Mouse (Mus musculus) testis, postnatal 10 days (tissue): ENCODE data around the gene Cmah.
"Not testable (repeated sequence)": the region's sequence is repeated elsewhere in the genome, so short reads cannot be mapped to it uniquely, and the experiment has no call there.

Source experiments
- DNase-seq: peaks from one replicate; pipeline ENCODE4 v3.0.0; 2021; ENCODE audit warnings: low spot score

Cmah gene

GRCm38 (mm10) chr13:24340462-24340861 lies 13.3 kb downstream of the Cmah start:
- no peak for DNase-seq

GRCm38 (mm10) chr13:24342091-24342490 lies 14.9 kb downstream of the Cmah start:
- DNase-seq = no peak

GRCm38 (mm10) chr13:24353004-24353403 lies 25.8 kb downstream of the Cmah start:
- DNase-seq = no peak

DNA sequence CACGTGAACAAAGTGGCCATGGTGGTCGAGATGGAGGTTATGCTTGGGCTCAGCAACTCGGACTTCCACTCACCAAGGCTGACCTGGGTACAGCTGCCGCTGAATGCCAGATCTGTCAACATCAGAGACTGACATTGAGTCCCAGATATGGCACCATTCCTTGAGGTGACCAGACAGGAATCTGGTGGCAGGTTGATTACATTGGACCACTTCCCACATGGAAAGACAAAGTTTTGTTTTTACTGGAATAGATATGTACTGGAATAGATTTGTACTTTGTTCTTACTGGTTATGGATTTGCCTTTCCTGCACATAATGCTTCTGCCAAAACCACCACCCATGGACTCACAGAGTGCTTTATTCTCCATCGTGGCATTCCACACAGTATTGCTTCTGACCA lies 27.5 kb downstream of the Cmah start:
- no peak for DNase-seq

- DNase-seq = no peak
These were observed 32.0 kb downstream of the Cmah start for GRCm38 (mm10) chr13:24359181-24359580.

DNA sequence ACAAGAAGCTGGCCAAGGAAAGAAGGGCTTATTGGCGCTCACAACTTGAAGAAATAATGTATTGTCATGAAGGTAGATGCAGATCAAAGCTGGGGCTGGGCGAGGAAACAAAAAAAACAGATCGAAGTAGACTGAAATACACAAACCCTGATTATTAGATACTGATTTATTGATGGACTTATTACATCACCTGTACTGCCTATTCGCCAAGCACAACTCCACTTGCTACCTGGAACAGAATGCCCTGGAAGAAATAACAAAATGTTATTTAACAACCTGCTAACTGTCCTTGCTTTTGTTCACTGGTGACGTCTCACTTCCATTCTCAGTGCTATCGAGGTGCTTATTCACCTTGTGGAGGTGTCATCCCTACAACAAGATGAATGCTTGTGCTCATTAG lies 38.0 kb downstream of the Cmah start:
- DNase-seq = no peak

- no peak for DNase-seq
These were observed 45.8 kb downstream of the Cmah start for GRCm38 (mm10) chr13:24372893-24373599.

GRCm38 (mm10) chr13:24374606-24375005 lies 47.4 kb downstream of the Cmah start:
- DNase-seq = not testable (repeated sequence)

GRCm38 (mm10) chr13:24375320-24376203 lies 48.4 kb downstream of the Cmah start:
- no peak for DNase-seq

DNA sequence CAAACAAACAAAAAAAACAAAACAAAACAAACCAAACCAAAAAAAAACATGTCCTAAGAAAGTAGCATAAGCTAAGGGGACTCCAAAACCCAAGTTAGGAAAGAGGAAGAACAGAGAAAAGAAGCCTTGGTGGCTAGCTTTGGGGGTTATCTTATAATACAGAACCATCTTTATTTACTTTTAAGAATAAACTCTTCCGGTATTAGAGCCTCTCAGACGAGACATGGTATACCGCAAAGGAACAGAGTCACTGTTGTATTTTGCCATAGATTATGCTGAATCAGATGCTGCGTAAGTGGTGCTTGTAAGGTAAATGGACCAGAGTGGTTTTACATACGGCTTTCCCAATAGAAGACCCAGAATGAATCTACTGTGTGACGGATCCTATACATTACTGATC lies 53.5 kb downstream of the Cmah start:
- DNase-seq = no peak

DNA sequence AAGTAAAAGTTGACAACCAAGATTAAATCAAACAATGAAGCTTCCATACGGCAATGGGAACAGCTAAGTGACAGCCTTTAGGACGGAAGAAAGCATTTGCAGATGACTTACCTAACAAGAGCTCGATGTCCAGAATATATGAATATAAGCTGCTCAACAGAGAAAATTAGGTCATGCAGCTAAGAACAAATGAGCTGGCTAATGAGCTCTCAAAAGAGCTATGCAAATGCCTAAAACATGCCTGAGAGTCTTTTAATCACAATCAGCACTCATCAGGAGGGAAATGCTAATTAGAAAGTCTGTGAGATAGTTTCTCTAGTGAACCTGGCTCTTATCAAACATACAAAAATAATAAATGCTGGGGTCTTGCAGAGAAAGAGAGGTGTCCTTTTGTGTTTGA lies 56.7 kb downstream of the Cmah start:
- no peak for DNase-seq

DNA sequence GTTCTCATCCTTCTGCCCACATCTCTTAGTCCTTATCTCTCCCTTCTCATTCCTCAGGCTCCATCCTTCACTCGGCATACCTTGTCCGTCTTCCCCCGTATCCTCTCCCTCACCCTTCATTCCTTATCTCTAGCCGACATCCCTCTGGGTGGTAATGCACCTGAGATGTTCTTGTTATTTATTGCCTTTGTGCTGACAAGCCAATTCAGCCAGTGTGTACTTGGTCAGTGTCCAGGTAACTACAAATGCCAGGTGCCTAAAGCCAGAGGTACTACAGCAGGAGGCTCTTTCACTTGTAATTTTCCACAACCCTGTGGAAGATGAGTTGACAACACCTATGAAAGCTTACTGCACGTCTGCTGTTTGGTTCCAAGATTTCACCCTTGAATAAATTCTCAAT lies 64.7 kb downstream of the Cmah start:
- no peak for DNase-seq

GRCm38 (mm10) chr13:24392655-24393054 lies 65.5 kb downstream of the Cmah start:
- DNase-seq = no peak

- DNase-seq = no peak
These were observed 65.9 kb downstream of the Cmah start for GRCm38 (mm10) chr13:24393055-24393454.

- DNase-seq = no peak
These were observed 68.6 kb downstream of the Cmah start for GRCm38 (mm10) chr13:24395815-24396214.

- DNase-seq = no peak
These were observed 70.0 kb downstream of the Cmah start for GRCm38 (mm10) chr13:24397181-24397580.

- DNase-seq = no peak
These were observed 71.3 kb downstream of the Cmah start for GRCm38 (mm10) chr13:24398488-24398887.

GRCm38 (mm10) chr13:24401821-24402220 lies 74.6 kb downstream of the Cmah start:
- not testable (repeated sequence) for DNase-seq

DNA sequence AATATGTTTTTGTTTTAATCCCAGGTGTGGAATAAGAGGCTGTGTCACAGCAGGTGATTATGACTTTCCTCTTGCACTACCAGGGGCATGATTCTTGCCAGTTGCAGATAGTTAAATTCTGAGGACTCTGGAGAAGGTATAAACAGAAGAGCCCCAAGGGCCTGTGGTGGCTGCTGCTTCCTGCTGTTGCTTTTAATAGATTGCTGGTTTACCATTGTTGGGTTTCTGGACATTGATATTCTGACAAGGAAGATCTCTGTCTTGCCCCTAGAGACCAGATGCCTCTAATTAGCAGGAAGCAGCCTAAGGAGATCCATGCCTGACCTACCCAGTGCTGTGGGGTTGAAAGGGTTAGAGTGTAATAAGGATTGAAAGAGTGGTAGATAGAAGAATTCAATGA lies 75.8 kb downstream of the Cmah start:
- no peak for DNase-seq

GRCm38 (mm10) chr13:24406847-24407246 lies 79.6 kb downstream of the Cmah start:
- DNase-seq = no peak

DNA sequence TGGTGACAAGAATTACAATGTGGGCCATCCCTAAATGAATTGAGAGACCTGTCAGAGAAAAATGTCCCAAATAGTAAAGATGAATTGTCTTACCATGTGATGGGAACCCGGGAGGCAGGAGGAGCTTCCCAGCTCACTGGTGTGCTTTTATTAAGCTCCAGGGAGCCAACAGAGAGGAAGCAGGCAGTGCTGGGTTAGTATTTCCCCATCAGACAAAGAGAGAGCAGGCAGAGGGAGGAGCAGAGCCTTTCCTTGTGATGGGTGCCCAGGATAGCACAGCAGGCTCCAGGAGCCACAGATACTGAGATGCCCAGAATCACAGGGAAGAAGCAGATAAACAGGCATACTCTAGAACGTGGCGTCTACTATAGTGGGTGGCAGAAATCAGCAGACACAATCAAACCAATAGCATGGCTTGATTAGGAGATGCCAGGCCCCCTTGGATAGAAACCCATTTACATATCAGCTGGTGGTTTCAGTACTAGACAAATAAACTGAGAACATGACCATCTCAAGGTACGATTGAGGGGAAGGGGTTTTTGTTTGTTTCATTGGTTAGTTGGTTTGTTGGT lies 87.5 kb downstream of the Cmah start:
- DNase-seq = no peak

DNA sequence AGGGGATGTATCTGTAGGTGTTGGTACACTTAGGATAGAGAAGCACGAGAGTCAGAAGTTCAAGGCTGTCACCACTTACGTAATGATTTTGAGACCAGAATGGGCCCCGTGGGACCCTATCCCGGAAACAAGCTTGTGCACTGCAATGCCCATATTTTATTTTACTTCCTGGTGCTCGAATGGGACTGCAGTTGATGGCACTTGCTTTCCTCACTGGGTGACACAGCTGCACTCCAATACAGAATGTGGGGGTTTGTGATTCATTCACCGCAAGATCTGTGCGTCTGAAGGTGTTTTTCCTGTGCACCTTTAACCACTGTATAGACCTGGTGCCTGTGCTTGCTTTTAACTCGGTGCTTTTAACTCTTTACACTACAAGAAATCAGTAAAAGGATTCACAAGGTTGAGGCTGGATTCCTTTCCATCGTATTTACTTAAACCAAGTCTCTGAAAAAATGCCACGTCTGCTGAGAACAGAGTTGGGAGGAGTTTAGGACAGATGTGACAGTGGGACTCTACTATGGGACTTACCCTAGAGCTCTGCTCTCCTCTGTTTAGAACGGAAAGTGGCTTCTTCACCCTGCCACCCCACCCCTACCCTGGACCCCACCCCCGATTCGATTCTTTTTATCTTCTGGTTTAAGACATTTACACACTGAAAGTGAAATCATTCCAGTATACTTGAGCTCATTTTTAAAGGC lies 88.5 kb downstream of the Cmah start:
- no peak for DNase-seq
